Mouse (Mus musculus) embryonic facial prominence, embryonic 14.5 days (tissue): ENCODE data around the gene Ctbs. TPM values are rescaled to one million over a fixed set of nuclear protein-coding genes. Genes with fewer than 3 reads are reported as not detected.
A peak's percentile ranks its signal among the peaks of the same experiment; 100 is the strongest.

Source experiments
- ATAC-seq: fragments of 200-750 bp; cut with Nextera tagmentation; 2 replicates; pipeline ENCODE4 v1.8.0; 2017; ENCODE audit warnings: low read depth, moderate number of reproducible peaks, moderate TSS enrichment
- DNase-seq: peaks from one replicate; pipeline ENCODE4 v3.0.0-alpha.2; 2015; ENCODE audit warnings: low spot score
- H3K27ac ChIP-seq: fragments of 300-500 bp; sonication (generic); replicated peaks from 2 replicates; pipeline ENCODE4 v1.5.1; 2014; ENCODE audit warnings: low read depth, mild to moderate bottlenecking, low read length, moderate library complexity
- H3K27me3 ChIP-seq: fragments of 300-500 bp; sonication (generic); replicated peaks from 2 replicates; pipeline ENCODE4 v1.6.1; 2014; ENCODE audit warnings: low read length; ENCODE audit not compliant: control insufficient read depth, insufficient read depth
- H3K36me3 ChIP-seq: fragments of 300-500 bp; sonication (generic); 2 replicates; pipeline ENCODE4 v1.6.1; 2014; ENCODE audit warnings: low read length, mixed read lengths; ENCODE audit not compliant: control insufficient read depth, insufficient read depth
- H3K4me1 ChIP-seq: fragments of 300-500 bp; sonication (generic); 2 replicates; pipeline ENCODE4 v1.6.1; 2014; ENCODE audit warnings: antibody characterized with exemption, low read length; ENCODE audit not compliant: control insufficient read depth, insufficient read depth
- H3K4me2 ChIP-seq: fragments of 300-500 bp; sonication (generic); 2 replicates; pipeline ENCODE4 v1.6.1; 2014; ENCODE audit warnings: low read depth, mild to moderate bottlenecking, low read length, moderate library complexity, mixed read lengths
- H3K4me3 ChIP-seq: fragments of 300-500 bp; sonication (generic); 2 replicates; pipeline ENCODE4 v1.5.1; 2014; ENCODE audit warnings: low read depth, mild to moderate bottlenecking, low read length
- H3K9ac ChIP-seq: fragments of 300-500 bp; sonication (generic); 2 replicates; pipeline ENCODE4 v1.6.1; 2014; ENCODE audit warnings: low read depth, mild to moderate bottlenecking, low read length, moderate library complexity, mixed read lengths
- H3K9me3 ChIP-seq: fragments of 300-500 bp; sonication (generic); 2 replicates; pipeline ENCODE4 v1.6.1; 2016; ENCODE audit warnings: low read length; ENCODE audit not compliant: control insufficient read depth
- WGBS: fragments of 180-500 bp; shearing (Covaris S2); extraction: QIAGEN DNeasy Blood & Tissue Kit; methylation state at CpG from one replicate; pipeline ENCODE4 v1.1.7; 2014; 5-methylcytosine and 5-hydroxymethylcytosine counted together
- polyA plus RNA-seq: library from polyadenylated mRNA; unstranded; fragments of >200 nt; fragmentation: Nextera tagmentation; extraction: Ambion mirVana; gene quantifications from 2 replicates; pipeline ENCODE4 v1.2.1, GENCODE M21; 2014

Ctbs gene
- 10.5 and 12.7 TPM in 2 replicates for polyA plus RNA-seq

- WGBS = 51% methylated on average over 9 of the region's 9 CpGs
- Histone ChIP-seq H3K27ac (peak within 1 kb of the TSS; percentile 64), H3K4me1 (no peaks in the 10 kb centered on the region), H3K36me3 (0 out of 2 replicates have a peak, but pooled peaks cover 6% of the 10 kb centered on the region), H3K4me2 (peak within 1 kb of the TSS; percentile 55), H3K4me3 (peak within 1 kb of the TSS; percentile 45), H3K27me3 (no peaks in the 10 kb centered on the region), H3K9ac (peak within 1 kb of the TSS; percentile 66), H3K9me3 (peaks cover 4% of the 10 kb centered on the region; the same call in 1 of the 2 replicates)
- no peak for DNase-seq
- peak; percentile 1; the same call in 1 of the 2 replicates for ATAC-seq
These were observed at the start of gene Ctbs for GRCm38 (mm10) chr3:146449745-146450250. TSS of gene Ctbs (plus strand) at chr3:146449795.

- no peak for DNase-seq
- H3K4me2 ChIP-seq = peak overlapping the region; percentile 95
- no peaks in the 10 kb centered on the region for H3K36me3 ChIP-seq
- peak overlapping the region; percentile 95 for H3K4me3 ChIP-seq
- H3K4me1 ChIP-seq = peaks cover 17% of the 10 kb centered on the region
- no peak for ATAC-seq
- H3K9ac ChIP-seq = peak overlapping the region; percentile 87
- H3K27me3 ChIP-seq = no peaks in the 10 kb centered on the region
- peak overlapping the region; percentile 74; the same call in 1 of the 2 replicates for H3K27ac ChIP-seq
- 43% methylated on average over 3 of the region's 3 CpGs for WGBS
- H3K9me3 ChIP-seq = 0 out of 2 replicates have a peak, but pooled peaks cover 4% of the 10 kb centered on the region
These were observed 45.8 kb upstream of the Ctbs start for GRCm38 (mm10) chr3:146403770-146404169.

- no peaks in the 10 kb centered on the region for H3K27me3 ChIP-seq
- peaks cover 17% of the 10 kb centered on the region for H3K4me1 ChIP-seq
- H3K9me3 ChIP-seq = 0 out of 2 replicates have a peak, but pooled peaks cover 4% of the 10 kb centered on the region
- WGBS = 0% methylated on average over 18 of the region's 100 CpGs
- ATAC-seq (peak; percentile 95), DNase-seq (peak; percentile 95)
- no peaks in the 10 kb centered on the region for H3K36me3 ChIP-seq
- H3K27ac ChIP-seq = peak within 1 kb of the TSS; percentile 78
- peak within 1 kb of the TSS; percentile 95 for H3K4me2 ChIP-seq
- peak within 1 kb of the TSS; percentile 87 for H3K9ac ChIP-seq
- H3K4me3 ChIP-seq = peak within 1 kb of the TSS; percentile 95
These were observed 45.0 kb upstream of the Ctbs start, which contains the start of gene Ssx2ip for GRCm38 (mm10) chr3:146404311-146405201. TSS of gene Ssx2ip (plus strand) at chr3:146404642.

GRCm38 (mm10) chr3:146405213-146406006, 44.2 kb upstream of the Ctbs start:
- Histone ChIP-seq H3K4me1 (peaks cover 17% of the 10 kb centered on the region), H3K4me2 (peak overlapping the region; percentile 95), H3K36me3 (no peaks in the 10 kb centered on the region), H3K4me3 (peak overlapping the region; percentile 95), H3K27ac (peak overlapping the region; percentile 78), H3K9ac (peak overlapping the region; percentile 87), H3K9me3 (0 out of 2 replicates have a peak, but pooled peaks cover 4% of the 10 kb centered on the region), H3K27me3 (no peaks in the 10 kb centered on the region)
- no peak; the same call in 1 of the 2 replicates for ATAC-seq
- DNase-seq = no peak
- WGBS = 19% methylated on average over 18 of the region's 18 CpGs

- 50% methylated on average over 5 of the region's 5 CpGs for WGBS
These were observed 43.6 kb upstream of the Ctbs start for GRCm38 (mm10) chr3:146406007-146406341.

GRCm38 (mm10) chr3:146407086-146407721, 42.4 kb upstream of the Ctbs start:
- Histone ChIP-seq H3K9me3 (0 out of 2 replicates have a peak, but pooled peaks cover 4% of the 10 kb centered on the region), H3K9ac (no peak overlapping the region), H3K27ac (no peak overlapping the region), H3K36me3 (no peaks in the 10 kb centered on the region), H3K4me3 (no peak overlapping the region), H3K4me1 (peaks cover 17% of the 10 kb centered on the region), H3K27me3 (no peaks in the 10 kb centered on the region), H3K4me2 (no peak overlapping the region)
- WGBS = 83% methylated on average over 16 of the region's 16 CpGs
- DNase-seq (no peak), ATAC-seq (no peak)

More at GRCm38 (mm10) chr3:146406007-146406341, 43.6 kb upstream of the Ctbs start:
- H3K27ac ChIP-seq = no peak overlapping the region; the same call in 1 of the 2 replicates
- peaks cover 17% of the 10 kb centered on the region for H3K4me1 ChIP-seq
- peak overlapping the region; percentile 95 for H3K4me3 ChIP-seq
- ATAC-seq (peak; percentile 75), DNase-seq (peak; percentile 89)
- no peaks in the 10 kb centered on the region for H3K27me3 ChIP-seq
- no peaks in the 10 kb centered on the region for H3K36me3 ChIP-seq
- peak overlapping the region; percentile 87; the same call in 1 of the 2 replicates for H3K9ac ChIP-seq
- H3K4me2 ChIP-seq = peak overlapping the region; percentile 95
- 0 out of 2 replicates have a peak, but pooled peaks cover 4% of the 10 kb centered on the region for H3K9me3 ChIP-seq

- WGBS = 86% methylated on average over 7 of the region's 7 CpGs
- DNase-seq = no peak
These were observed 39.5 kb upstream of the Ctbs start for GRCm38 (mm10) chr3:146410114-146410513.

More at GRCm38 (mm10) chr3:146410114-146410513, 39.5 kb upstream of the Ctbs start:
- Histone ChIP-seq H3K36me3 (no peaks in the 10 kb centered on the region), H3K27ac (no peak overlapping the region), H3K27me3 (no peaks in the 10 kb centered on the region), H3K9me3 (no peaks in the 10 kb centered on the region), H3K4me2 (no peak overlapping the region), H3K4me3 (no peak overlapping the region), H3K4me1 (peaks cover 14% of the 10 kb centered on the region), H3K9ac (no peak overlapping the region)
- no peak for ATAC-seq
